Mouse (Mus musculus): ENCODE data around the gene Dph1.
A peak's percentile ranks its signal among the peaks of the same experiment; 100 is the strongest.

Gene Dph1

GRCm38 (mm10) chr11:75173799-75174165 lies 17.3 kb downstream of the Dph1 start:
- DNase-seq (ENCODE audit: low spot score in 2 of 2): no peak

DNA sequence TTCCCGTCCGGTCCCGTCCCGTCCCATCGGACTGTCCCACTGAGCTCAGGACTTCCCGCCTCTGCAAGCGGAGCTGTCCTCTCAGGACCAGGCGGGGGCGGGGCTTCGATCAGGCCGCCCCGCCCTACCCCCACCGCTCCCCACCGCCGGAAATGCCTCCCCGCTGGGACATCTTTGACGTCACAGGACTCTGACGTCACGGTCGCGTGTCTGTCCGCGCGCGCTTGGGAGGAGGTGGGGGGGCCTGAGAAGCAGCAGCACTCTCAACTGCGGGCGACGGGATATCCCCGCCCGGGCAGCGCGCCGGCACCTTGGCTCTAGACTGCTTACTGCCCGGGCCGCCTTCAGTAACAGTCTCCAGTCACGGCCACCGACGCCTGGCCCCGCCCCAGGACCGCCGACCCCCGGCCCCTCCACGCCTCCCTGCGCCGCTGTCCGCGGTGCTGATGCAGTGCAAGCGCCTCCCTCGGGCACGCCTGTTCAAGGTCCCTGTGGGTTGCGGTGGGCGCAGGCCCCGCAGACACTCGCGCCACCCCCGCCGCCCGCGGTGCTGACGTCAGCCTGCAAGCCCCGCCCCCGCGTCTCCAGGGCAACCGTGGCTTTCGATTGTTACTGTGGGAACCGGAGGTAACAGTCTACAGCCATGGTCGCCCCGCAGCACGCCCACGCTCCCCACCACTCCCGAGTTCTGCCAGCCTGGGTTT lies 17.8 kb downstream of the Dph1 start:
- peak; percentile 95 for DNase-seq (ENCODE audit: low spot score in 2 of 2)

- peak; percentile 71 to 77 for DNase-seq (ENCODE audit: low spot score in 2 of 2)
Measured at GRCm38 (mm10) chr11:75172151-75173094, 18.6 kb downstream of the Dph1 start.

- DNase-seq (ENCODE audit: low spot score in 2 of 2): no peak
Measured at GRCm38 (mm10) chr11:75171186-75171865, 19.7 kb downstream of the Dph1 start.

DNA sequence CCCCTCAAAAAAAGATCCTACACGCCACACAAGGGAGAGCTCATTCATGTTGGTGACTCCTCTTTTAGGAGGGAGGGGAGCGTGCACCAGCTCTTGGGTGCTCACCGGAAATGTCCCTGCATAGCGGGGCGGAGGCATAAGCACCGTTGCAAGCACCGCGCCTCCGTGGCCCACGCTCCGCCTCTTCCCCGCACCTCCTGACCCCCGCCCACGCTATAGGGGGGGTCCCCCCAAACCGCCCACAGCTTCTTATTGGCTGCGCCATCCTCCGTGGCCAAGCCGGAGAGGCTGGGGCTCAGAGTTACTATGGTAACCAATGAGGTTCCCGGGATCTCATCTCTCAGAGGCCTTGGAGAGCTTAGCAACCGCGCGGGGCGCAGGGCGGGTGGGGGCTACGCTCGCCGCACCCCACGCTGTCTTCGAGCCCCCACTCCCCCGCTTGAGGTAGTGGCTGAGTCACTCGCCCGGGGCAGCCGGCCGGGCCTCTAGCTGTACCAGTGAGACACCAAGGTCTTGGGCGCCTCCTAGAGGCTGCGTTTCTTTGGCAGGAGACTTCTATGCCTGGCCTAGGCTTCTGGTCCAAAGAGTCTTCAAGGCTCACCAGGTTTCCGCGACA lies 20.8 kb downstream of the Dph1 start:
- peak; percentile 87 to 92 for DNase-seq (ENCODE audit: low spot score in 2 of 2)

- DNase-seq (ENCODE audit: low spot score in 2 of 2): no peak
Measured at GRCm38 (mm10) chr11:75169405-75170080, 21.5 kb downstream of the Dph1 start, which contains the start of gene Hic1. TSS of gene Hic1 (minus strand) at chr11:75169519.

DNA sequence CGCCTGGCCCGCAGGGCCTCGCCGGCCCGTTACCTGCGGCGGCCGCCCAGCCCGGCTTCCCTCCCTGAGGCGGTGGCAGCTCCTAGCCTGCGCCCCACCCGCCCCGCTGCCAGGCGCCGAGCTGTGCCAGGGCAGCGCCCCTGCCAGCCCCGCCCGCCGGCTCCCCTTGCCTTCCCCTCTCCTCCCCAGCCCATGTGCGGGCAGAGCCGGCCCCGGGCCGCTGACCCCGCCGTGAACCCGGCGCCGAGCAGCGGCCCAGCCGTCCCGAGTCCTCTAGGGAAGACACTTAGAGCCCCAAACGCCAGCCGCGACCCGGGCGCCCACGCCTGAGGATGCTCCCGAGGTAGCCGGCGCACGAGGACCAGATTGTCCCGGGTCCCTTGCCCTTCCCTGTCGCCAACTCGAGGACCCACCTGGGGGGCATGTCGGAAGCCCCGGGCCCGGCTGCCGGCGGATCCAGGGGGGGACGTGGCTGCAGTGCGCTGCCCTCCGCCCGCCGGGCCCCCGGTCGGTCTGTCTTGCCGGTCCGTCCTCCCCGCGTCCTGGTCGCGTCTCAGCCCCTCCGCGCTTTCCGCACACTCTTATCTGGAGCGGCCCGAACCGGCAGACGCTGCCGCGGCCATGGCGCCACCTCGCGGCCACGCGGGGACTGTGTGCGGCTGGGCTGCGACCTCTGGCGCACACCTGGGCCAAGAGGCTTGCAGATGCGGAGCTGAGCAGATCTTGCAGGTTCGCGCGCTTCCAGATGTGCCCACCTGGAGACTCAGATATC lies 22.3 kb downstream of the Dph1 start:
- DNase-seq (ENCODE audit: low spot score in 2 of 2): no peak

GRCm38 (mm10) chr11:75167643-75168589 lies 23.1 kb downstream of the Dph1 start:
- no peak for DNase-seq (ENCODE audit: low spot score in 2 of 2)

- DNase-seq (ENCODE audit: low spot score in 2 of 2): no peak
Measured at GRCm38 (mm10) chr11:75166861-75167642, 24.0 kb downstream of the Dph1 start.

DNA sequence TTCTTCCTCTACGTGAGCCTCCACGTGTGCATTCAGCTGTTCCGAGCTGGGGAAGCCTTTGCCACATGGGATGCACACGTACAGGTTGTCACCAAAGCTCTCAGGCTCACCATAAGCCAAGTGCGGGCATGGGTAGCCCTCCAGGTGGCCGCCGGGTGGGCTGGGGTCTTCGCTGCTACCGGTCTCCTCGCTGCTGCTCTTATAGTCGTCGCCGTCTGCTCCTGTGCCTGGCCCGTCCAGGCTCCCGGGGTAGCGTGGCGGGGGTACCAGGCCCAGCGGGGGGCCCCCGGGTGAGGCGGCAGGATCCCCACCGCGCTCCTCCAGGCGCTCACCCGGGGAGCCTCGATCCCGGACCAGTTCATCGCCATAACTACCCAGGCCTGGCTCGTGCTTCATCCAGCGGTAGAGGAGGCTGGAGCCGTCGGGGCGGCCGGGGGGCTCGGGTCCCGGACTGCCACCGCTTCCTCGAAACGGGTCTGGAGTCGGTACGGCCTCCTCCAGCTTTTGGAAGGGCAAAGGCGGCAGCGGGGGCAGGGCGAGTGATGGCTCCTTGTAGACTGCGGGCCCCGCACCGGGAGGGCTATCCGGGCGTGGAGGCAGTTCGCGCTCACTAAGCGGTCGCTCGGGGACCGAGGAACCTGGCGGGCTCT lies 24.7 kb downstream of the Dph1 start:
- no peak for DNase-seq (ENCODE audit: low spot score in 2 of 2)

DNA sequence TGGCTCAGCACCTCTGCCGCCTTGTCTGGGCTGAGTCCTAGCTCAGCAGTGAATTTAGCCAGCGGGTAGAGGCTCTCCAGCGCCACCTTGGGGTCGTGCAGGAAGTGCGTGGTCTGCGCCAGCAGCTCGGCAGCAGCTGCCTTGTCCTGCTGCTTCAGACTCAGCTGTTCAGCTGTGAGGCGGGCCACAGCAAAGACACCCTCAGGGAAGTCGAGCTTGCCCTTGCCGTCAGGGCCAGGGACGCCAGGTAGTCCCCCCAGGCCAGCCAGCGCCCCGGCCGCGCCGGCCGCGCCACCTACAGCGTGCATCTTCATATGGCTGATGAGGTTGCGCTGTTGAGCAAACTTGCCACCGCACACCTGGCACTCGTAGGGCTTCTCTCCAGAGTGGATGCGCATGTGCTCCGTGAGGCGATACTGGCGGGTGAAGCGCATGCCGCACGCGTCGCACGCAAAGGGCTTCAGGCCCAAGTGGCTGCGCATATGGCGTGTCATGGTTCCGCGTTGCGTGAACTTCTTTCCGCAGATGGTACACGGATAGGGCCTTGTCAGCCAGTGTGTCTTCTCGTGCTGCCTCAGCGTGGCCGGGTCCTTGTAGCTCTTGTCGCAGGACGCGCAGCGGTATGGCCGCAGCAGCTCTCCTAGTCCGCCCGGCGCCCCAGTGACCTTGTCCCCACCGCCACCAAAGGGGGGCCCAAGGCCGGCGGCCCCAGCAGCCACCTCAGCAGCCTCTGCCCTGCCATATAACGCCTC lies 25.4 kb downstream of the Dph1 start:
- DNase-seq (ENCODE audit: low spot score in 2 of 2): no peak

DNA sequence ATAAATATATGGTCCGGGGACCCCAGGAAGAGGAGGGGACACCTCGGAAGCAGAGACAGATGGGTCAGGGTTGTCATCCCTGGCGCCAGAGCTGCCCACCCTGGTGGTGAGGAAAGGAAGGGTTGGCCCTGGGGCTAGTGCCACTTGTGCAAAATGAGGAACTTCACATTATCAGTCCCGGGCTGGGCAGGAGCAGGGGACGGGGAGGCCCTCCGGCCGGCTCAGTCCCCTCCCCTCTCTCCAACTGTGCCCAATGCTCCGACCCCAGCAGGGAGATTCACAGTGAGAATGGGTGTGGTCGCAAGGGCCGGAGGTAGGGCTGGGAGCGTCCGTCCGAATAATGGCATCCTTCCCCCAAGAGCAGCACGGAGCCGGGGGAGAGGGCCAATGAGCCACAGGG lies 26.3 kb downstream of the Dph1 start:
- no peak for DNase-seq (ENCODE audit: low spot score in 2 of 2)

DNA sequence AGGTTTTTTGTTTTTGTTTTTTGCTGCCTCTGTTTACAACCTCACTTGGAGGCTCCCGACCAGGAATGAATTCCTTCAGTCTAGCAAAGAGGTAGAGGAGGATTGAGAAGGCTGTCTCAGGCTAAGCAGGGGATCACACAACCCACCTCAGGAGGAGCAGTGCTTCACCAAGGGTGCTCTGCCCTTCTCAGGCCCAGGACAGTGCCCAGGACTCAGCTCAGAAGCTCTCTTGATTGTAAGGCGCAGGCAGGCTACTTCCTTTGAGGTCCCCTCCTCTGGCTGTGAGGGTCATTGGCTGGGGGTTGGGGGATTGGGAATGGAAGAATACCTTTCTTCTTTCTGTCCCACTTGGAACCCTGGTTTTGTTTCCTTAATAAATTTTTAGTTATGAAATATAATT lies 27.0 kb downstream of the Dph1 start:
- no peak for DNase-seq (ENCODE audit: low spot score in 2 of 2)

GRCm38 (mm10) chr11:75163379-75163778 lies 27.7 kb downstream of the Dph1 start:
- no peak for DNase-seq (ENCODE audit: low spot score in 2 of 2)

DNA sequence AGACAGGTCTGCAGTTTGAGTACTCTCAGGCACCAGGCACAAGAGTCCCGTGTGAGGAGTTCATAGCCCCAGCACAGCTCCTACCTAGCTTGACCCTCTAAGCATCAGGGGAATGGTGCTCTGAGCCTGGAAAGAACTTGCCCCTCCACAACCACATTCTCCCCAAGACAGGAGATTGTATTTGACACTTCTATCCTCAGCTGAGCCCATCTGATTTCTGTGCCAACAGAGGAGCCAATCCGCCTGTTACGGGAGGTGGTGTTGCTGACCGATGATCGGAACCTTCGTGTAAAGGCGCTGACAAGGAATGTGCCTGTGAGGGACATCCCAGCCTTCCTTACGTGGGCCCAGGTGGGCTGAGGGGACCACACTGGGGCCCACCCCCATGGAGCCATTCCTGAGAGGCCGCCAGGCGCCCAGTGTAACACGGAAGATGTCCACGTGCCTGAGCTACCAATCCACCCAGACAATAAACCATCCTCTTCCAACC lies 28.4 kb downstream of the Dph1 start:
- no peak for DNase-seq (ENCODE audit: low spot score in 2 of 2)

DNA sequence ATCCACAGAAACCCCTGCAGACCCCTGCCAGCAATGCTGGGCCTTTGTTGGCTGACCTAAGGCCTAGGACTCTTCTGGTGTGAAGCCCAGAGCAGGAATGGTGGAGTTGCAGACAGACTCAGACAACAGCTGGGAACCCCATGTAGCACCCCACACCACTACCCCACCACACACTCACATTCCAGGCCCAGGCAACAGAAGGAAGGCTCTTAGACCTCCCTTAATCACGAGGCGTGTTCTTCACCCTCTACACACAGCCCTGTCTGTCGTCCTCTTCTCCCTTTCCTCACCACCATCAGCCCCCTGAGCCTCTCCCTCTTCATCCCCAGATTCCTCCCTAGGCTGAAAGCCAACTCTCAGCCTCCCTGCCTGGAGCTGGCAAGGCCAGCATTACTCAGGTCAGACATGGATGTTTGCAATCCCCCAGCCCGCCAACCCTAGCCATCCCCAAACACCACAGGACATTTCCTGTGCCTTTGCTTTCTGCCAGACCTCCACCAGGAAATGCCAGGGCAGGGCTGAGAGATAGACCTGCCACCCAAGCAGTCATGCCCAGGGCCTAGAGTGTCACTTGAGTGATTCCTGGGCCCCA lies 29.5 kb downstream of the Dph1 start:
- no peak for DNase-seq (ENCODE audit: low spot score in 2 of 2)

DNA sequence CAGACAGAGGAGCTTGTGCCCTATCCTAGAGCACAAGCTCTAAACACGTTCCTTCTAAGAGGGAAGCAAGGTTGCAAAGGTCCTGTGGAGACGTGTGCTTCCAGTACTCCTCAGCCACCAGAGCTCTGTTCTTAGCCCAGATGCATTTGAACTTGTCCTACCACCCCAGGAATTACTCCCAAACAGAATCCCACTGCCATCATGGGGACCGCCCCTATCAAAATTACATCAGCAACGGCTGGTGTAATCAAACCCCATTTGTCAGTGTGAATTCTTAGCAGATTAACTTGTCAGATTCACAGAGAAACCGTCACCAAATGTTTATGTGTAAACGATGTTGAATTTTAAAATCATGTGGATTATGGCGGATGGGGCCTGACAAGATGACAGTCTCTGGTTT lies 30.1 kb downstream of the Dph1 start:
- DNase-seq (ENCODE audit: low spot score in 2 of 2): no peak

Measured in right cerebral cortex, postnatal 36 days (tissue).